Mouse (Mus musculus) heart, adult 11 months (tissue): ENCODE measurements at regions not wholly inside any gene's neighbourhood (a gene's known extent, or its start where the extent isn't known, plus 50 kb on each side); places are given as distances from the start of the nearest gene placed in this dataset.

Experiments used
- DNase-seq: peaks from one replicate; pipeline ENCODE4 v3.0.0; 2022

GRCm38 (mm10) chr2:137229422-137230069 lies 113.1 kb upstream of the Jag1 start:
- no peak for DNase-seq

GRCm38 (mm10) chr2:137227495-137227894 lies 111.1 kb upstream of the Jag1 start:
- no peak for DNase-seq

- DNase-seq = no peak
Observed at GRCm38 (mm10) chr2:137224702-137225552, 108.5 kb upstream of the Jag1 start.

GRCm38 (mm10) chr2:137215697-137216096 lies 99.3 kb upstream of the Jag1 start:
- peak; percentile 72 for DNase-seq

- no peak for DNase-seq
Observed at GRCm38 (mm10) chr2:137207846-137208245, 91.4 kb upstream of the Jag1 start.

- DNase-seq = peak; percentile 97
Observed at GRCm38 (mm10) chr2:137204274-137204850, 87.9 kb upstream of the Jag1 start.

GRCm38 (mm10) chr2:137200101-137200500 lies 83.7 kb upstream of the Jag1 start:
- DNase-seq = no peak

- no peak for DNase-seq
Observed at GRCm38 (mm10) chr2:137192183-137192582, 75.7 kb upstream of the Jag1 start.

GRCm38 (mm10) chr2:137169176-137169575 lies 52.7 kb upstream of the Jag1 start:
- no peak for DNase-seq

- DNase-seq = no peak
Observed at GRCm38 (mm10) chr2:137168626-137169025, 52.2 kb upstream of the Jag1 start.
